Mouse (Mus musculus) limb, embryonic 12.5 days (tissue): Measurements from ENCODE around the gene Vars2. TPM values are rescaled to one million over a fixed set of nuclear protein-coding genes. Genes with fewer than 3 reads are reported as not detected.
A peak's percentile ranks its signal among the peaks of the same experiment; 100 is the strongest.

ENCODE experiments used
- ATAC-seq: fragments of 200-750 bp; cut with Nextera tagmentation; 2 replicates; pipeline ENCODE4 v1.8.0; 2017; ENCODE audit warnings: low read depth, moderate TSS enrichment; ENCODE audit not compliant: insufficient number of reproducible peaks, insufficient read depth, low FRiP score, low TSS enrichment
- H3K27ac ChIP-seq: fragments of 300-500 bp; sonication (generic); 2 replicates; pipeline ENCODE4 v1.5.1; 2016; ENCODE audit warnings: mild to moderate bottlenecking, moderate library complexity
- H3K27me3 ChIP-seq: fragments of 300-500 bp; sonication (generic); 2 replicates; pipeline ENCODE4 v1.6.1; 2016; ENCODE audit warnings: mild to moderate bottlenecking, moderate library complexity
- H3K36me3 ChIP-seq: fragments of 300-500 bp; sonication (generic); 2 replicates; pipeline ENCODE4 v1.6.1; 2016; ENCODE audit warnings: mild to moderate bottlenecking, moderate library complexity
- H3K4me1 ChIP-seq: fragments of 300-500 bp; sonication (generic); replicated peaks from 2 replicates; pipeline ENCODE4 v1.6.1; 2016
- H3K4me2 ChIP-seq: fragments of 300-500 bp; sonication (generic); 2 replicates; pipeline ENCODE4 v1.6.1; 2016; ENCODE audit warnings: mild to moderate bottlenecking, moderate library complexity
- H3K4me3 ChIP-seq: fragments of 300-500 bp; sonication (generic); replicated peaks from 2 replicates; pipeline ENCODE4 v1.5.1; 2016; ENCODE audit warnings: mild to moderate bottlenecking
- H3K9ac ChIP-seq: fragments of 300-500 bp; sonication (generic); replicated peaks from 2 replicates; pipeline ENCODE4 v1.6.1; 2016; ENCODE audit warnings: mild to moderate bottlenecking, moderate library complexity
- H3K9me3 ChIP-seq: fragments of 300-500 bp; sonication (generic); 2 replicates; pipeline ENCODE4 v1.6.1; 2016; ENCODE audit warnings: mild to moderate bottlenecking, moderate library complexity
- WGBS: fragments of 180-500 bp; shearing (Covaris S2); methylation state at CpG from one replicate; pipeline ENCODE4 v1.1.7; 2016; 5-methylcytosine and 5-hydroxymethylcytosine counted together
- polyA plus RNA-seq: library from polyadenylated mRNA; unstranded; fragments of >200 nt; fragmentation: Nextera tagmentation; extraction: Ambion mirVana; gene quantifications from 2 replicates; pipeline ENCODE4 v1.2.1, GENCODE M21; 2016

Vars2 gene
- polyA plus RNA-seq, 1 experiment from 2014 or later = 23.4 TPM

DNA sequence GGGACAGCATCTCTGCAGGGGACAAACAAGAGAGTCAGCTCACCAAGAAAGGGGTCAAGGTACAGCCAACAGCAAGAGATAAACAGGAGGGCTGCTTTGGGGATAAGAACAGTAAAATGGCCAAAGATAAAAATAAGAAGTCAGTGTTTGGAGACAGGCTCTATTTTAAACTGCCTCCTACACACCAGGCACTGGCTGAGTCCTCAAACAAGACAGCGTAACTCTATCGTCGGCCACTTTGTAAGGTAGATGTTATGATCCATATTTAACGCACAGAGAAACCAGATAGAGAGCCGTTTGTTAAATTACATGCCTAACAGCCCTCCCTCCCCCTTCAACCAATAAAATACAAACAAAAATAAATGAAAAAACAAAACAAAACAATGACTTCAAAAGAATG is 26.5 kb upstream of the Vars2 start:
- H3K27me3 ChIP-seq = peaks cover 15% of the 10 kb centered on the region; the same call in 1 of the 2 replicates
- no peak overlapping the region for H3K4me3 ChIP-seq
- no peak overlapping the region for H3K27ac ChIP-seq
- H3K4me2 ChIP-seq = no peak overlapping the region
- peaks cover 8% of the 10 kb centered on the region; the same call in 1 of the 2 replicates for H3K9me3 ChIP-seq
- peaks cover 61% of the 10 kb centered on the region for H3K36me3 ChIP-seq
- H3K9ac ChIP-seq = no peak overlapping the region
- H3K4me1 ChIP-seq = peaks cover 16% of the 10 kb centered on the region
- 89% methylated on average over 5 of the region's 5 CpGs for WGBS
- no peak for ATAC-seq

- Histone ChIP-seq H3K9me3 (peaks cover 8% of the 10 kb centered on the region; the same call in 1 of the 2 replicates), H3K27ac (no peak overlapping the region), H3K27me3 (peaks cover under 1% of the 10 kb centered on the region; the same call in 1 of the 2 replicates), H3K4me2 (no peak overlapping the region), H3K9ac (no peak overlapping the region), H3K4me3 (no peak overlapping the region), H3K4me1 (peaks cover 3% of the 10 kb centered on the region), H3K36me3 (peaks cover 76% of the 10 kb centered on the region)
- WGBS = 80% methylated on average over 4 of the region's 4 CpGs
- ATAC-seq = no peak
These were observed 25.0 kb upstream of the Vars2 start for GRCm38 (mm10) chr17:35692368-35692767.

DNA sequence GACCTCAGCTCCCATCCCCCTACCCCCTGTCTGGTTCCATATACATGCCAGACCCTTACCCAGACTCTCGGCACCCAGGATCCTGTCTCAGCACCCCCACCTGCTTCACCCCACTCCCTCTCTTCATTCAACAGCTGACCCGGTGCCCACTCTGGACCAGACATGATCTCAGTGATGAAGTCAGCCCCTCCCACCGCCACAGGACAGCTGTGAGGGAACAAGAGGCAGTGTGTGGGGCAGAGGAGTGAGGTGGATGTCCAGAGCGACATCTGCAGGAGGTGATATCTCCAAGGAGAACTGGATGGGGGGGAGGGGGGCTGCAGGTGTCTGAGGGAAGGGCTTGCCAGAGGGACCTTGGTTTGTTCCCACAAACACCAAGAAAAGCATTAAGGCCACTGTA is 24.4 kb upstream of the Vars2 start:
- Histone ChIP-seq H3K9me3 (peaks cover 8% of the 10 kb centered on the region; the same call in 1 of the 2 replicates), H3K4me2 (no peak overlapping the region), H3K4me1 (no peaks in the 10 kb centered on the region), H3K27me3 (no peaks in the 10 kb centered on the region; the same call in 1 of the 2 replicates), H3K4me3 (no peak overlapping the region), H3K9ac (no peak overlapping the region), H3K36me3 (peaks cover 82% of the 10 kb centered on the region), H3K27ac (no peak overlapping the region)
- WGBS = 85% methylated on average over 4 of the region's 4 CpGs
- ATAC-seq = no peak

DNA sequence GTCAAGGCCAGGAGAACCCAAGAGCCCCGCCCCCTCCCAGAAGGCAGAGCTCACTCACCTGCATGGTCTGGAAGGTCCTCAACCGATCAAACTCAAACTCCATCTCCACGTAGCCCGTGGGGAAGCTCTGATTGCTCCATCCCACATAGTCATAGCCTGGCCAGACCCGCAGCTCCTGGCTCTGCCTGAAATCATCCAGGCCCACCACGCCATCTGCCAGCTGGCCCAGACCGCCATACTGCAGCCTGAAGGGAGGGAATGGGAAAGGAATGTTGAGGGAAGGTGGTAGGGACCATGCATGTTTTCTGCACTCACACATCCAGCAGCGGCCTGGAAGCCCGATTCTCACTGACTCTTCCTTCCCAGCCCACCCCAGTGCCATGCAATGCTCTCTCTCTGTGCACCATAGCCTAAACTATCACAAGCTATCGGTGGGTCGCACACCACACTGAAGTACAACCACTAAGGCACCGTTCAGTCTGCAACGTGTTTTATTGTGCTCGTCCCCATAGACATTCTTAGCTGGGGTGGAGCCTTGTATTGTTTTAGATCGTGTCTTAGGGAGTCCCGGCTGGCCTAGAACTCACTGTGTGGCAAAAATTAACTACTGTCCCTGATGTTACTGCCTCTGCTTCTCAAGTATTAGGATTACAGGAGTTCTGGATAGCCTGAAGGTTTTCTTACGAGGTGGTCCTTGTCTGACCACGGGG is 22.7 kb upstream of the Vars2 start:
- Histone ChIP-seq H3K27ac (no peak overlapping the region), H3K4me3 (no peak overlapping the region), H3K9me3 (peaks cover 2% of the 10 kb centered on the region; the same call in 1 of the 2 replicates), H3K4me1 (no peaks in the 10 kb centered on the region), H3K36me3 (peaks cover 90% of the 10 kb centered on the region), H3K9ac (no peak overlapping the region), H3K4me2 (no peak overlapping the region), H3K27me3 (no peaks in the 10 kb centered on the region; the same call in 1 of the 2 replicates)
- 90% methylated on average over 18 of the region's 18 CpGs for WGBS
- ATAC-seq = no peak

DNA sequence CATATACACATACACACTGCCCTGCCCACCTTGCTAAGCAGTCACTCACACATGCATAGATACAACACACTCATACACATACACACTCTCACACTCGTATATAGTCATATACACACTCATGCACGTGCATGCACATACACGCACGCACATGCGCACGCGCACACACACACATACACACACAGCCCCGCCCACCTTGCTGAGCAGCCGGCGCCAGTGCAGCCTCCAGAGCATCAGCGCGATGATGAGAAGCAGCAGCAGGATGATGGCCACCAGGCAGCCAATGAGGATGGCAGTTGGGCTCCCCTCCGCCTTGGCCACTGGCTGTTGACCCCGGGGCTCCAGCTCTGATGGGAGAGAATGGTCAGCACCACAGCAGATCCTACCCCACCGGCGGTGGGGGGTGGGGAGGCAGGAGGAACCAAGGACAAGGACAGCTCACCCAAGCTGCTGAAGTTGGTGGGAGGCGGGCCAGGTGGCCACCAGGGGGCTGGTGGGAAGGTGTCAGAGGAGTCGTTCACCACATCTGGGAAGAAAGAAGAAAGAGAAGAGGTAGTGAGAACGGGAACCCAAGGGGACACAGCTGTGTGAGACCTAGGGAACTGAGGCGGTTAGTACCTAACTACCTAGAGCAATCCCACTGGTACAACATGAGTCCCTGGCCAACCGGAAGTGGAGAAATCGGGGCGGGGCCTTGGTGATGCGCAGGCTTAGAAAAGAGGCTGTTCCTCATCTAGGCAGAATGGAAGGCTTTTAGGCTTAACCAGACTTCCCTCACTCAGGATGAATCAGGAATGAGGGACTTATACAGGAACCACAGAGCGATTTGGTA is 21.2 kb upstream of the Vars2 start:
- no peaks in the 10 kb centered on the region for H3K4me1 ChIP-seq
- no peak overlapping the region for H3K9ac ChIP-seq
- WGBS = 79% methylated on average over 25 of the region's 25 CpGs
- peaks cover 97% of the 10 kb centered on the region for H3K36me3 ChIP-seq
- H3K4me3 ChIP-seq = no peak overlapping the region
- ATAC-seq = no peak
- no peaks in the 10 kb centered on the region; the same call in 1 of the 2 replicates for H3K27me3 ChIP-seq
- no peak overlapping the region for H3K4me2 ChIP-seq
- no peaks in the 10 kb centered on the region for H3K9me3 ChIP-seq
- no peak overlapping the region for H3K27ac ChIP-seq

GRCm38 (mm10) chr17:35685061-35685460 is 17.7 kb upstream of the Vars2 start:
- 66% methylated on average over 9 of the region's 9 CpGs for WGBS
- Histone ChIP-seq H3K27me3 (no peaks in the 10 kb centered on the region; the same call in 1 of the 2 replicates), H3K4me2 (no peak overlapping the region), H3K4me3 (no peak overlapping the region), H3K27ac (no peak overlapping the region), H3K9ac (no peak overlapping the region), H3K9me3 (no peaks in the 10 kb centered on the region), H3K36me3 (peaks cover 89% of the 10 kb centered on the region), H3K4me1 (no peaks in the 10 kb centered on the region)
- no peak for ATAC-seq

DNA sequence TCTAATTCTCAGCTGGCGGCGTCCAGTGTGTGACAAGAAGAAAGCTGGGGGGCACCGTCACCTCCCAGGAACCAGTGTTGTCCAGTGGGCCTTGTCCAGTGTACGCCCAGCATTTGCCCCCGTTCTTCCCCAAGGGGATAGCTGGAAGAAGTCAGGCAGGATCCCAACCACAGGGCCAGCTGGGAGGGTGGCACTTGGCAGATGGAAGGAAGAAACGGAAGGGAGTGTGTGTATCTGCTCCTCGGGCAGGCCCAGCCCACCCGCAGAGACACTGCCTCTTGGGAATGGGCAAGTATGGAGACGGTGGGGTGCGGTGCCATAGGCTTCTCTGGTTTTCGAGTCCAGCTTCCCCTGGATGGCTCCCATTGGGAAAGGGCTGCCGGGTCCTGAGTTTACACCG is 14.6 kb upstream of the Vars2 start:
- no peak overlapping the region for H3K27ac ChIP-seq
- no peak overlapping the region for H3K4me3 ChIP-seq
- H3K9ac ChIP-seq = no peak overlapping the region
- no peak overlapping the region for H3K4me2 ChIP-seq
- ATAC-seq = no peak
- no peaks in the 10 kb centered on the region for H3K4me1 ChIP-seq
- WGBS = 85% methylated on average over 13 of the region's 13 CpGs
- H3K9me3 ChIP-seq = no peaks in the 10 kb centered on the region
- H3K36me3 ChIP-seq = peaks cover 58% of the 10 kb centered on the region
- H3K27me3 ChIP-seq = no peaks in the 10 kb centered on the region; the same call in 1 of the 2 replicates

DNA sequence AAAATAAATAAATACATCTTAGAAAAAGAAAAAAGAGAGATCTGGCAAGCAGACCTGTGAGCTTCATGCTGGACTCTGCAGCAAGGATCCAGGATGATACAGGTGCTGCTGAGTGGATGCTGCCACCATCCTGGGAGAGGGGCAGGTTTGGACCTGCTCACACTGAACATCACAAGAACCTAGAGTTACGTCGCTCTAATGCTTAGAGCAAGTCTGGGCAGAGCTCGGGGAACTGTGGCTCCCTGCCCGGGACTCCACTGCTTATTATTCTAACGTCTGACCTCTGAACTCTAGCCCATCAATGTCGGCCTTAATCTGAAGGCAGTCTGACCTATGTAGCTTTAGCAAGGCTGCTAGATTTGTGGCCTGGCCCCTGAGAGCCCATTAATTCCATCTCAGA is 13.2 kb upstream of the Vars2 start:
- no peak overlapping the region for H3K27ac ChIP-seq
- peaks cover 44% of the 10 kb centered on the region for H3K36me3 ChIP-seq
- H3K4me1 ChIP-seq = no peaks in the 10 kb centered on the region
- WGBS = 46% methylated on average over 6 of the region's 6 CpGs
- H3K4me3 ChIP-seq = no peak overlapping the region
- no peak overlapping the region for H3K4me2 ChIP-seq
- H3K27me3 ChIP-seq = no peaks in the 10 kb centered on the region
- no peaks in the 10 kb centered on the region for H3K9me3 ChIP-seq
- ATAC-seq = no peak
- no peak overlapping the region for H3K9ac ChIP-seq

- H3K27ac ChIP-seq = peak within 1 kb of the TSS; percentile 35; the same call in 1 of the 2 replicates
- ATAC-seq = peak; percentile 93
- peaks cover 8% of the 10 kb centered on the region for H3K4me1 ChIP-seq
- H3K9me3 ChIP-seq = no peaks in the 10 kb centered on the region
- H3K9ac ChIP-seq = peak within 1 kb of the TSS; percentile 81
- peak within 1 kb of the TSS; percentile 72 for H3K4me3 ChIP-seq
- H3K36me3 ChIP-seq = peaks cover 24% of the 10 kb centered on the region; the same call in 1 of the 2 replicates
- H3K27me3 ChIP-seq = no peaks in the 10 kb centered on the region
- peak within 1 kb of the TSS; percentile 91 for H3K4me2 ChIP-seq
- WGBS = 3% methylated on average over 23 of the region's 23 CpGs
These were observed 6.1 kb upstream of the Vars2 start, which contains the start of gene Gtf2h4 for GRCm38 (mm10) chr17:35673416-35674035. Gene Gtf2h4 (minus strand): TSS chr17:35673739.

GRCm38 (mm10) chr17:35672527-35672926 is 5.1 kb upstream of the Vars2 start:
- 91% methylated on average over 6 of the region's 6 CpGs for WGBS
- Histone ChIP-seq H3K9ac (no peak overlapping the region; the same call in 1 of the 2 replicates), H3K4me1 (peaks cover 14% of the 10 kb centered on the region), H3K4me3 (peak overlapping the region; percentile 72), H3K27me3 (no peaks in the 10 kb centered on the region), H3K36me3 (peaks cover 24% of the 10 kb centered on the region; the same call in 1 of the 2 replicates), H3K4me2 (peak overlapping the region; percentile 91), H3K9me3 (no peaks in the 10 kb centered on the region), H3K27ac (no peak overlapping the region)
- no peak for ATAC-seq

GRCm38 (mm10) chr17:35671846-35672245 is 4.5 kb upstream of the Vars2 start:
- WGBS = 90% methylated on average over 6 of the region's 6 CpGs
- H3K4me1 ChIP-seq = peaks cover 15% of the 10 kb centered on the region
- H3K4me3 ChIP-seq = no peak overlapping the region
- peaks cover 24% of the 10 kb centered on the region; the same call in 1 of the 2 replicates for H3K36me3 ChIP-seq
- no peak overlapping the region for H3K9ac ChIP-seq
- no peaks in the 10 kb centered on the region for H3K9me3 ChIP-seq
- H3K27ac ChIP-seq = no peak overlapping the region
- H3K4me2 ChIP-seq = no peak overlapping the region
- no peak for ATAC-seq
- H3K27me3 ChIP-seq = no peaks in the 10 kb centered on the region
